Mouse (Mus musculus) brain, embryonic 14.5 days (tissue): ENCODE results near the gene Rnf123.

ENCODE experiments used
- CTCF ChIP-seq: fragments of 200-500 bp; IDR thresholded peaks from 2 replicates; pipeline ENCODE4 v1.5.1; 2012; ENCODE audit warnings: inconsistent platforms, mild to moderate bottlenecking, moderate library complexity, borderline replicate concordance; ENCODE audit not compliant: insufficient read depth, insufficient read length; ENCODE audit errors: extremely low read depth
- POLR2A ChIP-seq: fragments of 200-500 bp; IDR thresholded peaks from 2 replicates; pipeline ENCODE4 v1.6.1; 2012; ENCODE audit warnings: mild to moderate bottlenecking, inconsistent platforms, borderline replicate concordance; ENCODE audit not compliant: poor library complexity, insufficient read depth, insufficient read length, severe bottlenecking; ENCODE audit errors: extremely low read depth

GRCm38 (mm10) chr9:108111593-108112121 lies 28.5 kb upstream of the Rnf123 start:
- TF ChIP-seq CTCF (no peak), POLR2A (no peak)
